Mouse (Mus musculus) heart, postnatal 10 days (tissue): ENCODE measurements around the gene Nrn1. TPM values are rescaled to one million over a fixed set of nuclear protein-coding genes. Genes with fewer than 3 reads are reported as not detected.

ENCODE experiments used
- DNase-seq, 2 experiments: peaks; one replicate each; pipeline ENCODE4 v3.0.0; 2021
- intact Hi-C: fragments of 180-260 bp; cut with DNase I; formaldehyde crosslinking; loops from one replicate; pipeline ENCODE4 v1.15.1; 2025
- total RNA-seq, 2 experiments: library from RNA; stranded (reverse); gene quantifications; 2 replicates each; pipeline ENCODE4 v1.2.3; 2021

Nrn1 gene
- 1 to 10 TPM in 1 of 2 experiments, under 1 TPM in 1; 0.94 to 1.1 TPM for total RNA-seq

DNA sequence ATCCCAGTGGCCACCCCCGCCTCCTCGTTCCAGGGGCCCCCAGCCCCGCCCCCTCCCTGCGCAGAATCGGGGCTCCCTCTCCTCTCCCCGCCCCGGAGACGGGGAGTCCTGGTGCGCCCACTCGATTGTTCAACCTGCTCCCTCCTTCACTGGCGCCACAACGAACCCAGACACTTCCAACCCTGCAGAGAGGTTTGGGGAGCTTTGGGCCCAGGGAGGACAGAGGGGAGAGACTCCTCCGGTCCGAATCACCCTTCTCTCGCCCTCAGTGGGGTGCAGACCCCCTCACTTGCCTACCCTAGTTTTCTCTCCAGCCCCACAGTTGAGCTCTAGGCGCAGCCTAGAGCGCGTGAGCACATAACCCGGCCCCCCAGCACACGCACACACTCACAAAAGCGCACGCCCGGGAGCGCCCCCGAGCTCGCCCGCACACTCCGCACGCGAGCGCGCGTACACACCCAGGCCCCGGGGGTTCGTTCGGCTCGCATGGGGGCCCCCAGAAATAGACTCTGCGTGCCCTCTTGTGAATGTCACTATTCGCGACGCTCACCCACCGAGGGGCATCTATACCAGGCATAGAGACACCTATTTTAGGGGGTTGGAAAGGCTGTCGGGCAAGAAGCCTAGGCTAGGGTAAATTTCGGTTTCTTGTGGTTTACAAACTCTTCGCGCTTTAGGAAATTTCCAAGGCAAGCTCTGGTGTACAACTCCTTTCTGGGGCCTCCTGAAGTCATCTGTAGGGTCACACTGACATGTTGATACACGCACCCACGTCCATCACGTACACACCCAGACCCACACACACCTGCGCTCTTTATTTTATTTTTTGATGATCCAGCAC lies at the start of gene Nrn1:
Gene Nrn1, minus strand, starts transcription at position 401 of the 841 bp plus-strand sequence.
- intact Hi-C loops: loop anchor here (10.0 kb wide), 1 partner anchor 620 kb away; the partner anchor contains the start of genes Fars2 and Lyrm4
- DNase-seq: peak in 1 of 2 experiments; percentile 16

DNA sequence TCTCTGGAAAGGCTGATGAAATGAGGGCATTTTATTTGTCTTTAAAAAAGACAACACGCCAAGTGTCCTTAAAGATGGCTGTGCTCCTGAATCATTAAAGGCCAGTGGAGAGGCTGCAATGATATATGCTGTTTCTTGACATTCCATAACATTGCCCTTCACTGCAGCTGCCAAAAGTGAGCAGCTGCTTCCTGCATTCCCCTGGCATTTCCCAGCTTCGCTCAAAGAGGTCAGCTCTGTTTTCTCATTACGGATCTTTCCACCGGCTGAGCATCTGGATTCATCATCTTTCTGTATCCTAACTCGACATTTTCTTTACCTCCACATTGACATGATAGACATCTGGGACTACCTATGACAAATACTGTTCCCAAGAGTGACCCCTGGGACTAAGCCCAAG lies 44.7 kb upstream of the Nrn1 start:
- no peak for DNase-seq
- intact Hi-C loops: no loop called here

DNA sequence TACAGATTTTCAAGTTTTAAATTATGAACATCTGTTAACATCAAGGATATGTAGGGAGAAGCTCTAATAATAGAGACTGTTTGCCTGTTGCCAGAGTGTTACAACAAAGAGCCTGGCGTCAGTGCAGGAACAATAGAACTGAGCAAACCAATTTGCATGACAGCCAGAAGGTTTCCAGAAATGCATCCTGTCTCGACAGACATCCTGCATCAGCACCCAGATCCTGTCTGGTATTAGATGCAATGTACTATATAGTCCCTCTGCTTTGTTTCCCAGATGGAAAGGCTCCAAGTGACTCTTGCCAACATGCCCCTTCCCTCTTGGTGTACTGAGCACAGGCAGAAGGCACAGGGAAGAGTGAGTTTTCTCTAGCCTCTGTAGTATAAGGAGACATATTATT lies 31.9 kb upstream of the Nrn1 start:
- intact Hi-C loops: no loop called here
- no peak for DNase-seq

DNA sequence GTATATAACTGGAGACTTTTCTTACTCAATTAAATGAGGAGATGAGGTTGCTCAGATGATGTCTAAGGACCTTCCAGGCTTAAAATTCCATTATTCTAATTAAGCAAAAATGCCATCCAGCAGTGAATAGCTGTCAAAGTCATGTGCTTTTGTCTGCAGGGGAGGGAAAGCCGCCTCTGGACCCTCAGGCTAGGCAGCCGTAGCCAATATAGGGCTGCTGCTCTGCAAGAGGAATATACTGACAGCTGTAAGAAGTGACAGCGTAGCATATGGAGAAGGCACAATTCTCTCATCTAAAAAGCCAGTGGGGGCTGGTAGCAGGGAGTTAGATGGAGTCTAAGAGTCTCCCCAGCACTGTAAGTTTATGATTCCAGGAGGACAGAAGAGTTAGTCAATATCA lies 16.9 kb upstream of the Nrn1 start:
- intact Hi-C loops: no loop called here
- DNase-seq: no peak

DNA sequence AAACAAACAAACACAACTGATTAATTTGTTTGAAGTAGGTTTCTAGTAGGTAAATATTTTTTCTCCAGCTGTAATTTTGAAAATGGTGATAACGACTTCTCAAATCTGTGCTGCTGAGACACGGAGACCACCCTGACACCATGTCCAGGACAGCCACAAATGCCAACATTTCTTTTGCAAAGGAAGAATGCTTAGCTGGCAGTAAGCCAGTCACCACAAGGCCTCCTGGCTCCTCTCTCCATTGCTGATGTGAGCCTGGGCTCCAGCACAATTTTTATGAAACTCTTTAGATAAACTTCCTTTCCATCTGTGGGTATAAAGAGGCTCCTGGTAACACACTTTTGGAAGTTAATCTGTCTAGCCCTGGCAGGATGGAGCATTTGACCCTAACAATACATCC lies 15.1 kb upstream of the Nrn1 start:
- intact Hi-C loops: no loop called here
- no peak for DNase-seq

DNA sequence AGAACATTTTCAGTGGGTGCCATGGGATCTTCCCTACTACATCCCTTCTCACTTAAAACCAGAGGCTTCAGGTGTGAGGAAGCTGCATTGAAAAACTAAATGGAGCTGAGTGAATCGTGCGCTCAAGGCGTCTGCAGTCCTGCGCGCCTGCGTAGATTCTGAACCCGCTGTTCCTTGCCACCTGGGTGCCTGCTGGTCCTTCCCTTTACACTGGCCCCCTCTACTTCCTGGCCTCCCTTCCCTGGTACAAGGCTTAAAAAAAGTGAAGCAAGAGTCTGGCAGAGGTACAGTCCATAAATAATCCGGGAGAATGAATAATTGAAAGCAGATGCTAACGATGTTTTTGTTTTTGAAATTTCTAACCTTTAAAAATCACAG lies 1.7 kb upstream of the Nrn1 start:
- DNase-seq: no peak
- intact Hi-C loops: loop anchor here (10.0 kb wide), 1 partner anchor 622 kb away; the partner anchor contains the start of genes Fars2 and Lyrm4

DNA sequence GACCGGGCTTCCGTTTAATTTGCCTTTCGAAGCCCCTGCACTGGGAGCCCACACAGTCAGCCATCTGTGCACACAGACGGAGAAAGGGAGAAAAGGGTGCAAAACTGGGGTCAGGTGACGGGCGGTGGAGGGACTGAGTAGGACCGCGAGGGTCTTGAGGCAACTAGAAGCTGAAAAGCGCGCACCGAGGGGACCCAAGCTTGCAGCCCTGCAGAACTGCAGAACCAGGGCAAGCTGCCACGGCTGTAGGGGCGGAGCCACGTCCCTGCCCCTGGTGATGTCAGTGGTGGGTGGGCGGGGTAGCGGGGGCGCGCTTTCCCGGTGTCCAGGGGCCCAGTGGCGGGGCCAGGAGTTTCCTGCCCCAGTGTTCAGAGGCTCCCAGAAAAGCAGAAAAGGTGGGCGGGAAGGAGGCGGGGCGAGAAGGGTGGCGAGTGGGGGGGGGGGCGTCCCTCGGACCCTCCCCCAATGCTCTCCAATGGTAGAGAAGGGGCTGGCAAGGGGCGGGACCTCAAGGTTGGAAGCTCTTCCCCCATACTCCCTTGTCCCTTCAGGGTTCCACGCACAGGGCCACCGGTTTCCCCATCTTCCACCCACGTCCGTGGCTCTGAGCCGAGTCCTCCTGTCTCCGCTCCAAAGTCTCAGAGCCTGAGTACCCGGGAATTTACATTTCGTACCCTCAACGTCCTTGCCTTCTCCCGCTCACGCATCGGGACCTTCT lies 1.1 kb upstream of the Nrn1 start:
- no peak for DNase-seq
- intact Hi-C loops: loop anchor here (10.0 kb wide), 1 partner anchor 621 kb away; the partner anchor contains the start of genes Fars2 and Lyrm4

DNA sequence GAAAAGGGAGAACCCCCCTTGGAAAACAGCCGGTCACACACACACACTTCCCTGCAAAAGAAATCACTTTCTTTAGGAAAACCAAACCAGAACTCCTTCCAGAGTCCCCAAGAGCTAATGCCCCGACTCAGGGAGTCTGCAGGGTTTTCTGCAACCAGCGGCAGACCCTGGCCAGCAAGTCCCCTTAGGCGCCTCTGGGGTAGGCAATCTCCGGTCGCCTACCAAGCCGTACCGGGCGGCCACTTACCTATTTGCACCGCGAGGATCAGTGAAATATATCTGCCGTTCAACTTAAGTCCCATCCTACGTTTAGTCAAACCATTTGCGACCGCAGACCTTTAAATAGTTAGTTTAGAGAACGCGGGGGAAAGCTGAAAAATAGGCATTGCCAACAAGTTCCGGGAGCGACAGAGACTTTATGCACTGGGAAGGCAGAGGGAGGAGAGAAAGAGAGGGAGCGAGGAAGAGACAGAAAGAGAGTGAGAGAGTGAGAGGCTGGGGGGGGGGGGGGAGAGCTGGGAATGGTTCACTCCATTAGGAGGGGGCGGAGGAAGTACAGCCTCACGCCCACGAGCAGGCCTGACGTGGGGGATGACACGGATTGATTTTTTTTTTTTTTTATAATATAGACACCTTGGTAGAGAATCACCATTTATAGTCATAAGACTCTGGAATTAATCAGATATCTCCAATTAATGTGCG lies 791 bp downstream of the Nrn1 start:
- peak in 1 of 2 experiments; percentile 23 for DNase-seq
- intact Hi-C loops: loop anchor here (10.0 kb wide), 1 partner anchor 619 kb away; the partner anchor contains the start of genes Fars2 and Lyrm4

DNA sequence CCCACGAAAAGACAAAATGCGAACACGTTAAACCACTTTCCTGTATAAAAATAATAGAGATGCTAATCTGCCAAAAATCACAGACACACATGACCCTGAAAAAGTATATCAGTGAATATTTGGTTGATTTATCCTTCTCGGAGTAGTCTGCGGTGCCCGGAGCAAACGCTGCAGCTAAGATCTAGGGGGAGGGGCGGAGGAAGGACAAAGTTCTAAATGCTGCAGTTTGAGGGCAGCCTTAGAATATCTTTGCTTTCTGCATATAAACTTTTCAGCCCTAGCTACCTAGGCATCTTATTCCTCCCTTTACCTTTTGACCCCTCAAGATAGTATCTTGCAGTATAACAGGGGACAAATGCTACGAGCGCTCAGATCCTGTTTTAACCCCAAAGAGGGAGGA lies 1.4 kb downstream of the Nrn1 start:
- DNase-seq: peak in 1 of 2 experiments; percentile 13
- intact Hi-C loops: loop anchor here (10.0 kb wide), 1 partner anchor 619 kb away; the partner anchor contains the start of genes Fars2 and Lyrm4

DNA sequence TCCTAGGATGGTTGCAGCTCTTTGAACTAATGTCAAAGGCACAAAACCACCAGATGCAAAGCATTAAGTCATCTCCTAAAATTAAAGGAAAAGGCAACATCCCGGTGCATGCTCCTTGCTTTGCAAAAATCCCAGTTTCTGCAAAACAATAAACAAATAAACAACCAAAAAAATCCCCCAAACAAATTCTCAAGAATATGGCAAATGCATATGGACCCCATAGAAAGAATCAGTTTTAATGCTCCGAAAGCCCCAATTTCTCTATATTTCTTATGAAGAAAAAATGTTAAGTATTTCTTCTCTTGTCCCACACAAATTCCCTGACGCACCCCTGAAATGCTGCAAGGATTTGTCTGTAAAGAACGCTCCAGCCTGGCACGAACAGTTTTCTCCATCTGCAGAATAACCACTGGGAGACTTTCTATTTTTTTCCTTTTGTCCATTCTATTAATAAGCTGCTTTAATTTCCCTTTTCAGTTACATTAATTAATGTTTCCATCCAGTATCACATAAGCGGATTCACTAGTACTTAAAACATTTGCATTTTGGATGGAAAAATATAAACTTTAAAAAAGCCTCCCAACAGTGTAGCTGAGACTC lies 1.9 kb downstream of the Nrn1 start:
- peak in 1 of 2 experiments; percentile 24 for DNase-seq
- intact Hi-C loops: loop anchor here (10.0 kb wide), 1 partner anchor 618 kb away; the partner anchor contains the start of genes Fars2 and Lyrm4

DNA sequence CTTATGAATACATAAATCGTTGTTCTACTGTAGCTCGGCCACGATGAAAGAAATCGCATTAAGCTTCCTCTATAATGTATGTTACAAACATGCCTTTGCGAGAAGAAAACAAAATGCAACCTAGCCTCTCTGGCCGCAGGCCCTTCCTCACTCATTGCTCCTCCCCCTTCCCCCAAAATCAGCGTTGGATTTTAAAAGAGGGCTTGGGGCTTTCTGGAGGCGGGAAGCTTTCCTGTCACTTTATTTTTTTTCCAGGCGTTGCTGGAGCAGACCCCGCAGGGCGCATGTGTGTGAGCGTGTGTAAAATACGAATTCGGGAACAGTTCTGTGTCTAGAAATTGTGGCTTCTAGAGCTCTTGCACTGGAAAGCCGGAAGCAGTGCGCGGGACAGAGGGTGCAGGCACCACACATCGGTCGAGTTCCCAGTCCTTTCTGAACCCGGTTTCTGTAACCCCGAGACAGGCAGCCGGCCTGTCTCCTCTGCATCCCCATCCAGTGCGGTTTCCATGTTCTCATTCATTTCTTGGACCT lies 2.9 kb downstream of the Nrn1 start:
- DNase-seq: peak; percentile 29 to 45
- intact Hi-C loops: loop anchor here (10.0 kb wide), 1 partner anchor 617 kb away; the partner anchor contains the start of genes Fars2 and Lyrm4

DNA sequence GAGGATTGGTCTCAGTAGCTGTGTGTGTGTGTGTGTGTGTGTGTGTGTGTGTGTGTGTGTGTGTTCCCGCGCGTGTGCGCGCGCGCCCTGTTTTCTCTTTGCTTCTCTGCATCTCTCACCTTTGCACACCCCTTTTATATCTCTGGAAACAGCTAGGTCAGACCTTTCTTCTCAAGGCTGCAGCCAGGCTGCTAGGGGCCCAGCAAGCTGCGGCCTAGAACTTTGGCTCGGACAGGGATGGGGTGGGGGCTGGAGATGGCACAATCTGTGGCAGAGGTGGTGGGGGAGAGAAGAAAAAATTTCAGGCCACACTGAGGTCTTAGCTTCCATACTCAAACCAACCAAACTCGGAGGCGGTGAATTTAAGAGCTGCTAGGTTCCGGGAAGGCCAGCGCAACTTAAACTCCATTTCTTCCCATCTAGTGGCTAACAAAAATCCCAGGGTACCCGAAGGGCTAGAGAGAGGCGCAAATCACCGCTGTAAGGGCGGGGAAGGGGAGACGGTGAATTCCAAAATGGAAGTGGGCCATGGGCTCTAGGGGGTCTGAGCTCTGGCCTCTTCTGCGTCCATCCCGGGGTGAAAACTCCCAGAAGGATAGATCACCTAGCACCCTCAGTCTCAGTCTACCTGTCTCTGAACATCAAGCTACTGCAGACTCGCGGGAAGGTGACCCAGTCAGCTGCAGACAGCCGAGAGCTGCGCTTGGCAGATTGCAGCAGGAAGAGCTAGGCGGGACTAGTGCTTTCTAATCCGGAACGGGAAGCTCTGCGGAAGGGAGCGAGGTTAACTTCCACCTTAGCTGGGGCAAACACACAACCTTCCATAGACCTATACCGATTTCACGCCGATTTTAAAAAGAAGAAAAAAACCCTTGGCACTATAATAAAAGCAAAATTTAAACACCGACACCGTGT lies 3.7 kb downstream of the Nrn1 start:
- intact Hi-C loops: loop anchor here (10.0 kb wide), 1 partner anchor 616 kb away; the partner anchor contains the start of genes Fars2 and Lyrm4
- peak; percentile 44 to 57 for DNase-seq

DNA sequence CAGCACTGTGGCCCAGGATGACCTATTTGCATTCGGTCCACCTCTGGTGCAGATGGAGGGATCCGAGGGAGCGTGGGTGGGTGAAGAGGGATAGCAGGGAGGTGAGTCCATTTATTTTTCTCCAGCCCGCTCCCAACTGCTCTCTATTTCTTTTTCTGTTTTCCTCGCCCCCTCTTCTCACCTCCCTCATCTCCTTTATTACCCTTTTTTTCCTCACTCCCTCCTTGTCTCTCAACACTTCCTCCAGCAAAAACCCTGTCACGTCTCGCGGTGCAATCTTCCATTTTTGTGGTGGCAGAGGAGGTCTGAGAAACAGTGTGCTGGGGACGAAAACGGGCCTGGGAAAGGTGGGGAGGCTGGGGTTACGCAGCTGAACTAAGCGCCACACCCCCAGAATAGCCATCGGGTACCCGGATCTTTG lies 4.6 kb downstream of the Nrn1 start:
- no peak for DNase-seq
- intact Hi-C loops: loop anchor here (10.0 kb wide), 1 partner anchor 616 kb away; the partner anchor contains the start of genes Fars2 and Lyrm4

DNA sequence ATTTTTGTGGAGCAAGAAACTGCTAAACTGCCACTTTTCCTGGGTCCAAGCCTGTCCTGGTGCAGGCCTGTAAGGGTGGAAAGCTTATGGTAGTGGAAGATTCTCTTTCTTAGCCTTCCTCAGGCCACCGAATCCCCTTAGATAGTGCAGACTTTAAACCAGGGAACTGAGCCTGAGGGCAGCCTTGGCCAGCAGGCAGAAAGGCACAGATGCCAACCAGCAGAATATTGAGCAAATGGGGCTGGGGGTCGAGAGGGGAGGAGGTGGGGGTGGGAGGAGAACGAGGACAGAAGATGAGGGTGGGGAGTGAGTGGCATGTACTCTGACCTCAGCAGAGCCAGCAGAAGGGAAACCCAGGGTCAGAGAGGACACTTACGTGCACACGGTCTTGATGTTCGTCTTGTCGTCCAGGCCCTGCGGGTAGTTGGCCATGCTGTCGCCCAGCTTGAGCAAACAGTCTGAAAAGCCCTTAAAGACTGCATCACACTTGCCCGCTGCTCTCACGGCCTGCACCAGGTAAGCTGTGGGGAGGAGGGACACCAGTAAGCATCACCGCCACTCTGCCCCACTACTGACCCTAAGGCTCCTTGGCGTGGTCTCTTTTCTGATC lies 5.1 kb downstream of the Nrn1 start:
- no peak for DNase-seq
- intact Hi-C loops: loop anchor here (5.0 to 10.0 kb wide), 3 partner anchors 448 to 715 kb away; partner anchors contain the start of genes Fars2 and Lyrm4

DNA sequence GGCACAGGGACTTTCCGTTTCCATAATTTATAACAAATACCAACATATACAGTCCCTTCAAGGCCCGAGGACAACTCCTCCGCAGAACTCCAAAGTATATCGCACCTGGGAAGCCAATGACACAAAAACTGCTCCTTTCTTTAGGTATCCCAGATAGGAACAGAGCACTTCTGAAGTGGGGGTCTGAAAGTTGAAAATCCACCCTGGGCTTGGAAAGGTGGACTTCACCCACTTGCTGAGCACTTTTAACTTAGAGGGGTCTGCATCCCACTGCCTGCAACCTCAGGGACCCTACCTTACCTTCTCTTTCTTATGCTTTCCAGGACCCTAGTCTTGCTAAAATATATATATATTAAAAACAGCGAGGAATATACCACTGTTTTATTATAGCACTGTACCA lies 6.4 kb downstream of the Nrn1 start:
- no peak for DNase-seq
- intact Hi-C loops: loop anchor here (5.0 to 10.0 kb wide), 2 partner anchors 446 to 714 kb away; no protein-coding TSS in a partner anchor

DNA sequence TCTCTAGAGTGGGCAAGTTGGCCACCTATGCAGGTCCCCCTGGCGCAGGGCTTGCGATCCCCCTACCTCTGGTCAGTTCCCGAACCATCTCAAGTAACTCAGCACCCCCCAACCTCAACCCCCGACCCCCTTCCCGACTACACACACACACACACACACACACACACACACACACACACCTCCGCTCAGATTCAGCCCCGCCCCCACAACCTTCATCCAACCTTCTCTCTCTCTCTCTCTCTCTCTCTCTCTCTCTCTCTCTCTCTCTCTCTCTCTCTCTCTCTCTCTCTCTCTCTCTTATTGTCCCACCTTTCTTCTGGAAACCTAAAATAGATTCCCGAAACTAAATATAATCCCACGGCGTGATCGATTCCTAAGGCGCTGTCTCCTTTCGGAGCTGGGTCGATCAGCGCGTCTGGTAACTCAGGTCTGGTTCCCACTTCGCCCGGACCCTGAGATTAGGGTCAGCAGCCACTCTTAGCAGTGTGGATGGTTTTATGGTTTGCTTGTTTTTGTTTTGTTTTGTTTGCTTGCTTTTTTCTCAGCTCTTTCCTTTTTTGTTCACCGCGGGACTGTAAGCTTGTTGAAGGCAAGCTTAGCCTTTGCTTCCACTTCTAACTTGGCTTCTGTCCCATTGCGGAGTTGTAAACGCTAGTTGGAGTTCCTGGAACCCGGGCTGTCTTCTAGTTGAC lies 7.0 kb downstream of the Nrn1 start:
- no peak for DNase-seq
- intact Hi-C loops: loop anchor here (5.0 to 10.0 kb wide), 2 partner anchors 446 to 713 kb away; no protein-coding TSS in a partner anchor
